Mouse (Mus musculus) G1E (cell line): ENCODE data around the gene Coro2b. TPM values are rescaled to one million over a fixed set of nuclear protein-coding genes. Genes with fewer than 3 reads are reported as not detected.

Experiments
- ATAC-seq: 2 replicates; pipeline ENCODE4 v1.8.0; 2016; ENCODE audit warnings: mild to moderate bottlenecking; ENCODE audit not compliant: insufficient number of reproducible peaks, poor library complexity, low FRiP score, severe bottlenecking; ENCODE audit errors: extremely low read depth
- DNase-seq: peaks from one replicate; pipeline ENCODE4 v3.0.0; 2012; ENCODE audit warnings: low spot score
- H3K27me3 ChIP-seq: 2 replicates; pipeline ENCODE4 v1.6.1; 2012; ENCODE audit warnings: mild to moderate bottlenecking, low read length, inconsistent platforms; ENCODE audit not compliant: insufficient read depth
- H3K36me3 ChIP-seq: replicated peaks from 2 replicates; pipeline ENCODE3; 2012; ENCODE audit warnings: mild to moderate bottlenecking, inconsistent platforms
- H3K4me1 ChIP-seq: 2 replicates; pipeline ENCODE4 v1.6.1; 2012; ENCODE audit warnings: low read depth, low read length, inconsistent platforms, mixed read lengths; ENCODE audit not compliant: insufficient read depth
- H3K4me3 ChIP-seq: 2 replicates; pipeline ENCODE4 v1.5.1; 2012; ENCODE audit warnings: low read depth, mild to moderate bottlenecking, inconsistent platforms, low read length, moderate library complexity, mixed read lengths
- H3K9me3 ChIP-seq: replicated peaks from 2 replicates; pipeline ENCODE4 v1.6.1; 2012; ENCODE audit warnings: inconsistent platforms
- CTCF ChIP-seq: IDR thresholded peaks from 2 replicates; pipeline ENCODE4 v1.5.1; 2012; ENCODE audit warnings: low read depth, low read length, inconsistent platforms, mixed read lengths
- GATA1 ChIP-seq: IDR thresholded peaks from 2 replicates; pipeline ENCODE4 v1.6.1; 2012; ENCODE audit warnings: borderline replicate concordance, low read length, inconsistent platforms, mixed read lengths
- GATA2 ChIP-seq: IDR thresholded peaks from 2 replicates; pipeline ENCODE4 v1.6.1; 2012; ENCODE audit warnings: low read depth, low read length, inconsistent platforms, borderline replicate concordance
- POLR2AphosphoS5 ChIP-seq: IDR thresholded peaks from 2 replicates; pipeline ENCODE4 v1.6.1; 2012; ENCODE audit warnings: low read depth, low read length, inconsistent platforms; ENCODE audit not compliant: insufficient replicate concordance
- TAL1 ChIP-seq: conservative IDR thresholded peaks from 2 replicates; pipeline ENCODE4 v1.6.1; 2012; ENCODE audit warnings: low read depth, low read length, inconsistent platforms, mixed read lengths
- polyA plus RNA-seq: library from polyadenylated mRNA; stranded (reverse); fragments of >175 nt; gene quantifications from 2 replicates; pipeline ENCODE4 v1.2.3, GENCODE M21; 2012
- total RNA-seq, 2 experiments: library from RNA; stranded (forward) in 1 of 2; stranded (reverse) in 1 of 2; fragments of 200-1000 nt in 1 of 2; fragments of >200 nt in 1 of 2; fragmentation: Nextera tagmentation in 1 of 2; gene quantifications; 2 replicates each; pipeline ENCODE4 v1.2.3; 2014 to 2017

The Coro2b gene
- total and polyA plus RNA-seq, 3 experiments: 0.16 TPM; not detected in 2

DNA sequence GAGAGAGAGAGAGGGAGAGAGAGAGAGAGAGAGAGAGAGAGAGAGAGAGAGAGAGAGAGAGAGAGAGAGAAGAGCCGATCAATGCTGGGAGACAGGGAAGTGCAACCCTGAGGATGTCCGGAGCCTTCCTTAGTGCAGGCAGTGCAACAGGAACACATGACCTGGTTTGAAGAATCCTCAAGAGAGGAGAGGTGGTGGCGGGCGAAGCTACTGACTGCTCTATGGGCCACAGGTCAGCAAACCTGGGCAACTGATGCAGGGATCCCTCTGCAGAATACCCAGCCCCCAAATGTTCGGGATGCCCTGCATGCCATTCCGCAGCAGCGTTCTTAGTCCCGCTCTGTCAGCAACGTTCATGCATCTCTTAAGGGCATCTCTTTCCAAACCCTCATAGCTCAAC is 15.9 kb downstream of the Coro2b start:
- H3K4me3 ChIP-seq: no peak overlapping the region
- H3K27me3 ChIP-seq: peaks cover 16% of the 10 kb centered on the region; the same call in 1 of the 2 replicates
- TF ChIP-seq TAL1: no peak
- TF ChIP-seq GATA2: no peak
- TF ChIP-seq GATA1: no peak
- no peak for TF ChIP-seq CTCF
- TF ChIP-seq POLR2AphosphoS5: no peak

GRCm38 (mm10) chr9:62519787-62520503 is 16.9 kb downstream of the Coro2b start:
- H3K36me3 ChIP-seq: no peaks in the 10 kb centered on the region
- peaks cover 17% of the 10 kb centered on the region; the same call in 1 of the 2 replicates for H3K27me3 ChIP-seq
- TF ChIP-seq CTCF: no peak
- no peak for TF ChIP-seq TAL1
- TF ChIP-seq POLR2AphosphoS5: no peak
- no peak for TF ChIP-seq GATA2
- no peak for TF ChIP-seq GATA1
- ATAC-seq (no peak), DNase-seq (no peak)
- H3K4me3 ChIP-seq: no peak overlapping the region
- H3K4me1 ChIP-seq: no peaks in the 10 kb centered on the region
- H3K9me3 ChIP-seq: no peaks in the 10 kb centered on the region

More for the DNA sequence above, 15.9 kb downstream of the Coro2b start:
- no peak for ATAC-seq
- DNase-seq: no peak
- Histone ChIP-seq H3K36me3 (no peaks in the 10 kb centered on the region), H3K9me3 (no peaks in the 10 kb centered on the region), H3K4me1 (no peaks in the 10 kb centered on the region)

GRCm38 (mm10) chr9:62519334-62519733 is 17.5 kb downstream of the Coro2b start:
- Histone ChIP-seq H3K4me1 (no peaks in the 10 kb centered on the region), H3K9me3 (no peaks in the 10 kb centered on the region), H3K4me3 (no peak overlapping the region), H3K27me3 (peaks cover 17% of the 10 kb centered on the region; the same call in 1 of the 2 replicates), H3K36me3 (no peaks in the 10 kb centered on the region)
- DNase-seq: no peak
- TF ChIP-seq CTCF: no peak
- no peak for TF ChIP-seq POLR2AphosphoS5
- no peak for TF ChIP-seq TAL1
- no peak for TF ChIP-seq GATA2
- TF ChIP-seq GATA1: no peak
- ATAC-seq: no peak

DNA sequence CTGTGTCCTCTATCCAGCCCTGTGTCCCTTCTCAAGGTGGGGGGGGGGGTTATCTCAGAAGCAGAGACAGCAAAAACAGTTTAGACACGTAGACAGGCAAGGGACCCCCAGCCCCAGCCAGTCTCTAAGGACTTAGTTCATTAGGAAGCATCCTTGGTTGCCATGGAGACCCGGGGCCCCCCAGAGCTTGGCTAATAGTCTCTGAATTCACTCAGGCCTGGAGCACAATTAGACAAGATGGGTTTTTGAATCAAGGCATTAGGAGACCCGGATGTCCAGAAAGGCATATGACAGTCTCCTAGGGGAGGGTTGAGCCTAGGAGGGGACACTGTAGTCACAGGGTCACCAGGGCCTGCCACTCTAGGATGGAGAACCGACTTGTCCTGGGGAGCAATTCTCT is 18.3 kb downstream of the Coro2b start:
- no peaks in the 10 kb centered on the region for H3K36me3 ChIP-seq
- no peaks in the 10 kb centered on the region for H3K4me1 ChIP-seq
- no peak for TF ChIP-seq TAL1
- no peak for TF ChIP-seq POLR2AphosphoS5
- no peak for TF ChIP-seq GATA1
- no peak for TF ChIP-seq GATA2
- no peak for TF ChIP-seq CTCF
- H3K9me3 ChIP-seq: no peaks in the 10 kb centered on the region
- DNase-seq (no peak), ATAC-seq (no peak)
- peaks cover 17% of the 10 kb centered on the region; the same call in 1 of the 2 replicates for H3K27me3 ChIP-seq
- H3K4me3 ChIP-seq: no peak overlapping the region

DNA sequence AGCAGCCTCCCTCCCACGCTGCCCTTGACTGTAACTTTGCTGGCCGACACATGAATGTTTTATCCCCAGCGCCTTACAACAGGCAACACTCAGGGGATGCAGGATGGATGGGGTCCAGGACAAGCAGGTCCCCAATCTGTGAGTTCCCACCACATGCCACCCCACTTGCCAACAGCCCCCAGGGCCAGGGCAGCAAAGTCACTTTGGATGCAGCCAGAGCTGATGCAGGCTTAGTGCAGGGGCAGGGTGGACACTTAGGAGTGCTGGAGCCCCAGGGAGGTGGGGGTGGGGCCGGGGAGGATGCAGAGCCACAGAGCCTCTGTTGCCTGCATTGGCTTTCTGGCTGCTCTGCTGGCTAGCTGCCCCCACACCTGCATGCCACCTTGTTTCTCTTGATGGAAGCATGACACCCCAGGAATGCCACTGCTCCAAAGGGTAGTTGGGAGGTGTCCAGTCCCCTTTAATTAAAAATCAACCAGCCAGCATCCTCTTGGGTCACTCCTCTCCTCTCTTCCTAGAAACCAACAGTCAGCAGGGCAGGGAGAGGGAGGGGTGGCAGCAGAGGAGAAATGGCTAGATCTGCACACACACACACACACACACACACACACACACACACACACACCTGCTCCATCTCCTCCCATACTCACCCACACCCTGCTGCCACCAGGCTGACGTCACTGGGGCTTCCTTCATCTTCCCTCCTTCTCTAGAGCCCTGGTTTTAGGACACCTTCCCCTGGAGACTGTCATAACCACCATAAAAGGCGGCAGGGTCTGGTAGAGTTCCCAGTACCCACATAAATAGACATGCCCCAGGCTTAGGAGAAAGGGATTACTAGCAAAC is 19.5 kb downstream of the Coro2b start:
- H3K36me3 ChIP-seq: no peaks in the 10 kb centered on the region
- peaks cover 9% of the 10 kb centered on the region; the same call in 1 of the 2 replicates for H3K27me3 ChIP-seq
- ATAC-seq (no peak), DNase-seq (no peak)
- TF ChIP-seq GATA1: no peak
- no peak for TF ChIP-seq TAL1
- no peak for TF ChIP-seq GATA2
- TF ChIP-seq POLR2AphosphoS5: no peak
- H3K4me1 ChIP-seq: no peaks in the 10 kb centered on the region
- H3K4me3 ChIP-seq: no peak overlapping the region
- H3K9me3 ChIP-seq: no peaks in the 10 kb centered on the region

- no peaks in the 10 kb centered on the region for H3K36me3 ChIP-seq
- H3K27me3 ChIP-seq: peaks cover 9% of the 10 kb centered on the region; the same call in 1 of the 2 replicates
- H3K9me3 ChIP-seq: no peaks in the 10 kb centered on the region
- no peaks in the 10 kb centered on the region for H3K4me1 ChIP-seq
- DNase-seq (no peak), ATAC-seq (no peak)
- H3K4me3 ChIP-seq: no peak overlapping the region
- TF ChIP-seq TAL1 (no peak), CTCF (no peak), GATA2 (no peak), GATA1 (no peak), POLR2AphosphoS5 (no peak)
Observed at GRCm38 (mm10) chr9:62515138-62515537, 21.7 kb downstream of the Coro2b start.
